Mouse (Mus musculus) lung, postnatal 0 days (tissue): ENCODE data around the gene Diras1.

Experiments used
- CTCF ChIP-seq: IDR thresholded peaks from 2 replicates; pipeline ENCODE4 v1.5.1; 2016; ENCODE audit warnings: antibody characterized with exemption, mild to moderate bottlenecking
- EP300 ChIP-seq: IDR thresholded peaks from 2 replicates; pipeline ENCODE4 v1.6.1; 2016; ENCODE audit warnings: antibody characterized with exemption, mild to moderate bottlenecking, control low read depth

DNA sequence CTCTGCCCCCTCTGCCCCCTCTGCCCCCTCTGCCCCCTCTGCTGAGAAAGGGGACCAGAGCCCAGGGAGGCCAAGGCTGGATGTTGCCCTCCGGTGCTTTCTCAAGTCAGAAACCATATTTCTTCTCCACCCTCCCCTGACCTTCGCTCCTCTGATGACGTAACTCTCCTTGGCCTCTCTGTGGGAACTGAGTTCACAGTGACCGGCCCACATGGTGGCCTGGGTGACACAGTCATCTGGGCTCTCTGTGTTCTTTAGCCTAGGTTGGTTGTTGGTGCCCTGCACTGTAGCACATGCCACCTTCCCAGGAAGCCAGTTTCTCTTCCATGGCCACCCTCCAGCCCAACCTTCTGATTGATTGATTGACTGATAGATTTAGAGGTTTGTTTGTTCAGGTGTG is 43.1 kb downstream of the Diras1 start:
- TF ChIP-seq CTCF (no peak), EP300 (no peak)
